Mouse (Mus musculus) embryo, embryonic 9.5 days (tissue): ENCODE results near the gene Ms4a7.
"Not testable (repeated sequence)": the region's sequence is repeated elsewhere in the genome, so short reads cannot be mapped to it uniquely, and the experiment has no call there.

ENCODE experiments used
- DNase-seq: peaks from one replicate; pipeline ENCODE4 v3.0.0-alpha.2; 2017; ENCODE audit errors: extremely low spot score

The Ms4a7 gene

DNA sequence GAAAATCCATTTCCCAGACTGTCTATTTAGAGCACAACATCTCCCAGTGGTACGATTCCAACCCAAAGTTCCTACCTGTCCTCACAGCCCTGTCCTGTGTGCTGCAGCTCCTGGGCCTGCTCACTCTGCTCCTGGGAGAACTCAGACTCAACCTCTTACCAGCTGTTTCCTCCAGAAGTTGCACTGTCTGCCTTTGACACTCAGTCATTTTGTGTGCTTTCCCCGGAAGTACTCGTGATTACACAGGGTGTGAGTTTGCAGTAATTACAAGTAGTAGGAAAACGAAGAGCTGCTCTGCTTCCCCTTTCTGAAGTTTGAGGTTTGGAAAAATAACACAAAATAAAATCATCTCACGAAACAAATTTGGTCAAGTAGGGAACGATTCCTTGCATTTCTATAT, at the start of gene Ms4a7:
Gene Ms4a7, minus strand, starts transcription at position 215 of the 400 bp plus-strand sequence.
- DNase-seq, result no peak

DNA sequence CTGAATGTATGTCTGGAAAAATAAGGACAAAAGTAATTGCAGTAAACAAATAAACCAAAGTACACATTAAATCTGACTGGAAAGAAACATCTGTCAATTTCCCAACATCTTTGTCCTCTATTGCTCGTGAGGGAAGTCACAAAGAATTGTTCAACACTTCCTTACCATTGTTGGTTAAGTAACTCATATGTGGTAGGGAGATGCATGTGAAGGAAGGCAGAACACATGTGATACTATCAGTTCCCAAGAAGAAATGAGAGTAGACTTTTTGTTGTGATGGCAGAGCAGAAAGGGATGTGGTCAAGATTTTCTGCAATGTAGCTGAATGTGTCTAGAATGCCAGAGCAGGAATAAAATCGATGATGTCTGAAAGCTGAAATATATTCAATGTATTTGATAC, 40.5 kb upstream of the Ms4a7 start:
- no peak for DNase-seq

DNA sequence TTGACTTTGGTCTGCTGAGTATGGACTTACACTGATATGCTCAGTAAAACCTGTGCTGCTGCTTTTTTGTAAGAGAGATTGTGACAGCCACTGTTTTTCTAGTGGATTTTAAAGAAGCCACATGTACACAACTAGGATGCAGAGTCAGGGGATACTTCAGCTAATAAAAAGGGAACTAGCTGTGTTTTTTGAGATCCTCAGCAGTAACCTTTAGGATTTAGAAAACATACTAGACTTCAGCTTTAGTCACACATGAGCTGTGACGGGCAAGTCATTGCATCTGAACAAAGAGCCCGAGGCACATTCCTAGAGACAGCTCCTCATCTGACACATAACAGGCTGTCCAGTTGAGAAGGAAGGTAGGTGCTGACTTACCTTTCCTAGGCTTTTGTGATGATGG, 39.3 kb upstream of the Ms4a7 start, which contains the start of gene Ms4a4a:
Gene Ms4a4a, plus strand, starts transcription at position 251 of the 400 bp plus-strand sequence.
- no peak for DNase-seq

DNA sequence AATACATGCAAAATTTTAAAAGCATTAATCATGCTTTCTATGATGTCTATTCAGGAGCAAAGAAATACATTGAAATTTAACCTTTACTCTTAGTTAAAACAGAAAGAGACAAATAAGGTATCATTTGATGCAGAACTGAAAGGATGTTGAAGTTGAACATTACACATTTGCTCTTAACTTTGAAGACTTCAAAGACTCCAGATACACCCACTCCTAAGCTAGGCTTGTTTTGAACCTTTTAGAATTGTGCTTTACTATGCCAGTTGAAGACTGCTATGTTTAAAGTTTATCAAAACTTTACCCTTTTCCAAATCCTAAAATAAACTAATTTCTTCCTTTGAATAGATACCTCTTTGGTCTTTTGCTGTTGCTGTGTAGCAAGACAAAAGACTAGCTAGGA, 35.2 kb upstream of the Ms4a7 start:
- no peak for DNase-seq

GRCm38 (mm10) chr19:11368310-11368709, 32.4 kb upstream of the Ms4a7 start:
- DNase-seq, result no peak

GRCm38 (mm10) chr19:11362002-11362401, 26.1 kb upstream of the Ms4a7 start:
- no peak for DNase-seq

DNA sequence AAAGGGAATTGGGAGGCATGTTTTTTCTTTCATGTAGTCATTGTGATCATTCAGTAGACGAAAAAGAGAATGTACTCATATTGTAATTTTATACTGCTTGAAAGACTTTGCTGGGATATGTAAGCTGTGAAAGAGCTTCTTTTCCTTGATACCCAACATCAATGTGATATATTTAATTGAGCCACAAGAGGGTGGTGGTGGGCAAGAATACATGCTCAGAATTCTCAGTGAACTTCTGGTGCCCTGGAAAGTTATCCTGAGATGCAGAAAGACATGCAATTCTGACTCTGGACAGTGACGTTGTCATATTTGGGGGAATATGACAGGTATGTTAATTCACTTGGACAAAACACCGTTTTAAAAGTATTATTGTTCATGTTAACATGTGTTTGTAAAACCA, 24.2 kb upstream of the Ms4a7 start:
- no peak for DNase-seq

GRCm38 (mm10) chr19:11355730-11356129, 19.8 kb upstream of the Ms4a7 start:
- no peak for DNase-seq

- DNase-seq, result no peak
Observed at GRCm38 (mm10) chr19:11351878-11352277, 15.9 kb upstream of the Ms4a7 start.

- peak; percentile 17 for DNase-seq
Observed at GRCm38 (mm10) chr19:11349698-11350481, 13.9 kb upstream of the Ms4a7 start.

DNA sequence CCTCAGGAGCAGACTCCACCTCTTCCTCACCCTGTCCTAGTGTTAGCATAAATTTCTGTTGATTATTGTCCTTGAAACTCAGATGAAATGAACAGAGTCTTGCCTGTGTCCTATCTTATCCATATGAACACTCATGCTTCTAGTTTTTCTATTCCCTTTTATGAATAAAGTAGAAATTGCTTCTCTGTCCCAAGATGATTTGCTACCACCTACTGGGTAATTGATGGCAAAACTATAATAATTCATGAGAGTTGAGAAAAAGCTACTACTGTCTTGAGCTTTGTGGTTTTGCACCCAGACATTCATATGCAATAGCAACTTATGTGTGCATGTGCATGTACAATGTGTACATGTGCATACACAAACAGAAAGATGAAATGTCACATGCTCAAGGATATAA, 8.0 kb upstream of the Ms4a7 start:
- no peak for DNase-seq

- no peak for DNase-seq
Observed at GRCm38 (mm10) chr19:11343147-11343546, 7.2 kb upstream of the Ms4a7 start.

- no peak for DNase-seq
Observed at GRCm38 (mm10) chr19:11321123-11321522, 14.8 kb downstream of the Ms4a7 start.

DNA sequence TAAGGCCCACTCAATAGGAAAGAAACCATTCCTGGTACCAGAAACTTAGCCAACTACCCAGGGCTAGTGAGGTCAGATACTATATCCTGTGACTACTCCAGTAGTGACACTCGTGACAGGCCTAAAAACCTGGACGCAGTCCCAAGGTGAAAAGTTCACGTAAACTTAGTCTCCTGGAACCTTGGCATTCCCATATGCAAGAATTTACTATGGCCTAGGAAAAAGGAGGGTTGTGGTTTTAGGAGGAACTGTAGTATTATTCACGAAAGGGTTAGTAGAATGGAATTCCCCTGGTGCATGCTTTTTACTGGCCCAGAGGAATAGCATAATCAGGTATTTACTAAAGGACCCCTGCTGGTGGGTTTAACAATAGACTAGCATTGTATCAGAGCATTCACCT, 19.2 kb downstream of the Ms4a7 start:
- no peak for DNase-seq

DNA sequence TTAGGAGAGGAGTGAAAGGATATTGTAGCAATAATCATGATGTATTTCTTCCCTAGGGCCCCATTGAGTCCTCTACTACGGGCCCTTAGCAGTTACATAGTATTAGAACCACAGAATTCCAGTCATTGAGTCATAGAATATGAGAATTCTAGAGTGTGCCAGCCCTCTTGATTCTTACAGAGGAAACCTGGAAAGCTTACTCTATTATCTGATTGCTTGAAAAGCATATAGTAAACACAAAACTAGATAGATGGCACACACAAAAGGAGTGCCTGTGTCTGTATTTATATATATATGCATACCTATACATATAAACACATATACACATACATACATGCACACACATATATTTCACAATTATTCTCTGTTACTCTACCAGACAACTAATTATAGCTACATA, 21.6 kb downstream of the Ms4a7 start, which contains the start of gene Ms4a14:
Gene Ms4a14, minus strand, starts transcription at position 101 of the 400 bp plus-strand sequence.
- DNase-seq, result no peak

GRCm38 (mm10) chr19:11308888-11309287, 27.1 kb downstream of the Ms4a7 start:
- DNase-seq, result no peak

GRCm38 (mm10) chr19:11299529-11299928, 36.4 kb downstream of the Ms4a7 start:
- not testable (repeated sequence) for DNase-seq

DNA sequence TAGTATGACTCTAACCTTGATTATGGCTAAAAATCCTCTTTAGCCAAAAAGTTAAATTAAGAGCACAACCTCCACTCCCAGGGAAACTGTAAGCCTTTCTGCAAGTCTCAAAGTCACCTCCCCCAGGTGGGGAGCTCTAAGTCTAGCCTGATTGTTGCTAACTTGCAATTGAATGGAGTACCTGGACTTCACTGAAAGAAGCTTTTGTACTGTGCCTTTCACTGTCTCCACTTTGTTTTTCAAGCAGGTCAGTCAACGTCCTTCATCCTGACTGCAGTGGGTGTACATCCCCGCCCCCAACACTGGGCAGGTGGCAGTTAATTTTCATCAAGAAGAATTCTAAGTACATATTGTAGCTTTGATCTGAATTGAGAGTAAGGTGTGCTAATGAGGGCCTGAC, 37.0 kb downstream of the Ms4a7 start:
- no peak for DNase-seq

DNA sequence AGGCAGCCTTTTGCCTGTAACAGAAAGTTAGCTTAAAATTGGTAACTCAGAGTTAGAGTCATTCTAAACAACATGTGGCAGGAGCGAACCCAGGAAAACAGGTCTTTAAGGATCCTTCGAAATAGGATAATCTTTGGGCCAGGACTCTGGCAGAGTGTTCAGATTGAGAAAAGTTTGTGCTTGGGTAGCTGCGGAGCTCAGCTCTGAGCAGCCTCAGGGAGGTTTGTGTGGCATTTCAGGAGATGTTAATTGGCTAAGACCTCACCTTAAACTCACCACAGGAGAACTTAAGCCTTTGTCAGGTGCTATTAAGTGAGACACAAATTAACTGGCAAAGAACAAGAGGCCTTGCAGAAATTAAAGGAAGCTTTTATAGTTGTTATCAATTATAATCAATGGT, 42.3 kb downstream of the Ms4a7 start:
- DNase-seq, result peak; percentile 19

- peak; percentile 58 for DNase-seq
Observed at GRCm38 (mm10) chr19:11292990-11293389, 43.0 kb downstream of the Ms4a7 start.

DNA sequence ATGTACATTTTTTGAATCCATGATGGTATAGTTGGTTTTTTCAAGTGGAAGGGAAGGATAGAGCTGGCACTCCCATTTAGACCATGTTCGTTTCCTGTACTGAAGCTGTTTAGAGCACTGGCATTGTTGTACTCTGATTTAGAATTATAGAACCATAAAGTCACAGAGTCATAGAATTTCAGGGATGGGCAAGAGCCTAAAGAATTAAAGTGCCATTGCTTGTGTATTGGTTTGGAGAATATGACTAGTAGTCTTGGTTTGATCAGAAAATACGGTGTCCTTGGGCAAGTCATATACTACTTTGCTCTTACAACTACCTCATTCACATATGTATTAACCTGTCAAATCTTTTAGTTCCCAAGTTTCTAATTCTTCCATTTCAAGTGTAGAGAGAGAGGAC, 52.2 kb downstream of the Ms4a7 start, which contains the start of gene Ms4a5:
Gene Ms4a5, minus strand, starts transcription at position 101 of the 400 bp plus-strand sequence.
- DNase-seq, result no peak

- no peak for DNase-seq
Observed at GRCm38 (mm10) chr19:11280223-11280622, 55.7 kb downstream of the Ms4a7 start.

DNA sequence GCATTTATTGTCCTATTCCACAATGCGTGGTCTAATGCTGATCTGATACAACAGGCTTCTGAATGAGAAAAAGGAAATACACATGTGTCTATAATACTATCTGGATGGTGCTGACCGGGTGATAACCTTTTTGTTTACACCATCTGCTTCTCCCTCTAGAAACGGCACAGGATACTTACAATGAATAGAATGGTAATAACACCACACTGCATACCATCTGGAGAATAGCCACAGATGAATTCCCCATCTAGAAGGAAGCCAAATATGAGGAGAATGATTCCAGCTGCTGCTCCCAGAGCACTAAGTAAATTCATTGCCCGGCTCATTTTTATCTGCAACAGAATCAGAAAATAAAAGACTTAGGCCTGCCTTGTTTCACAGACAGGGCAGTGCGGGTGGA, 59.5 kb downstream of the Ms4a7 start:
- DNase-seq, result no peak
